Mouse (Mus musculus) NIH3T3 (cell line): ENCODE measurements at regions not wholly inside any gene's neighbourhood (a gene's known extent, or its start where the extent isn't known, plus 50 kb on each side); places are given as distances from the start of the nearest gene placed in this dataset.

Experiments used
- DNase-seq: peaks from one replicate; pipeline ENCODE4 v3.0.0-alpha.2; 2012; ENCODE audit warnings: low read depth

- DNase-seq: no peak
These were observed 88.0 kb downstream of the Tent5c start for GRCm38 (mm10) chr3:100401080-100401479.

- no peak for DNase-seq
These were observed 91.6 kb downstream of the Tent5c start for GRCm38 (mm10) chr3:100397491-100397890.

GRCm38 (mm10) chr3:100394911-100395604 is 94.1 kb downstream of the Tent5c start:
- peak; percentile 23 for DNase-seq

- no peak for DNase-seq
These were observed 95.2 kb downstream of the Tent5c start for GRCm38 (mm10) chr3:100393956-100394355.

GRCm38 (mm10) chr3:100382181-100382580 is 106.9 kb downstream of the Tent5c start:
- DNase-seq: no peak

GRCm38 (mm10) chr3:100381363-100381762 is 107.8 kb downstream of the Tent5c start:
- DNase-seq: no peak

GRCm38 (mm10) chr3:100376162-100376561 is 113.0 kb downstream of the Tent5c start:
- no peak for DNase-seq

- no peak for DNase-seq
These were observed 122.0 kb downstream of the Tent5c start for GRCm38 (mm10) chr3:100366884-100367840.

GRCm38 (mm10) chr3:100366447-100366846 is 122.7 kb downstream of the Tent5c start:
- DNase-seq: no peak

- DNase-seq: no peak
These were observed 123.7 kb downstream of the Tent5c start for GRCm38 (mm10) chr3:100365354-100365945.

GRCm38 (mm10) chr3:100364706-100365105 is 124.4 kb downstream of the Tent5c start:
- DNase-seq: no peak

- no peak for DNase-seq
These were observed 126.1 kb downstream of the Tent5c start for GRCm38 (mm10) chr3:100362983-100363382.

- no peak for DNase-seq
These were observed 129.1 kb downstream of the Tent5c start for GRCm38 (mm10) chr3:100360019-100360418.

- peak; percentile 71 for DNase-seq
These were observed 130.1 kb downstream of the Tent5c start for GRCm38 (mm10) chr3:100359036-100359435.

GRCm38 (mm10) chr3:100333478-100333877 is 155.6 kb downstream of the Tent5c start:
- peak; percentile 50 for DNase-seq

GRCm38 (mm10) chr3:100318357-100318756 is 156.2 kb upstream of the Wdr3 start:
- no peak for DNase-seq

- DNase-seq: no peak
These were observed 125.6 kb upstream of the Wdr3 start for GRCm38 (mm10) chr3:100287818-100288217.

GRCm38 (mm10) chr3:100266976-100267375 is 104.8 kb upstream of the Wdr3 start:
- peak; percentile 15 for DNase-seq

- DNase-seq: peak; percentile 15
These were observed 102.8 kb upstream of the Wdr3 start for GRCm38 (mm10) chr3:100264991-100265390.
